Mouse (Mus musculus): ENCODE measurements around the gene Atp5d.

- TF ChIP-seq CTCF (IDR thresholded peaks at IDR 0.05; ENCODE audit: borderline replicate concordance, insufficient read depth, low read depth, low read length), result no peak
- TF ChIP-seq POLR2A (IDR thresholded peaks at IDR 0.05; ENCODE audit: borderline replicate concordance, insufficient read depth, low read length), result no peak
Measured at GRCm38 (mm10) chr10:80129846-80130245, 8.6 kb upstream of the Atp5d start.

Measured in cerebellum, adult 2 months (tissue).